Mouse (Mus musculus) forebrain, embryonic 16.5 days (tissue): ENCODE measurements around the gene Polrmt. TPM values are rescaled to one million over a fixed set of nuclear protein-coding genes. Genes with fewer than 3 reads are reported as not detected.

Experiments
- ATAC-seq: fragments of 200-750 bp; cut with Nextera tagmentation; 2 replicates; pipeline ENCODE4 v1.8.0; 2017; ENCODE audit warnings: mild to moderate bottlenecking, moderate library complexity
- H3K27ac ChIP-seq: fragments of 300-500 bp; sonication (generic); 2 replicates; pipeline ENCODE4 v1.5.1; 2014; ENCODE audit warnings: low read length, control low read depth
- H3K27me3 ChIP-seq: fragments of 300-500 bp; sonication (generic); replicated peaks from 2 replicates; pipeline ENCODE4 v1.6.1; 2014; ENCODE audit warnings: low read length; ENCODE audit not compliant: control insufficient read depth, insufficient read depth
- H3K36me3 ChIP-seq: fragments of 300-500 bp; sonication (generic); 2 replicates; pipeline ENCODE4 v1.6.1; 2014; ENCODE audit not compliant: control insufficient read depth, insufficient read depth
- H3K4me1 ChIP-seq: fragments of 300-500 bp; sonication (generic); replicated peaks from 2 replicates; pipeline ENCODE4 v1.6.1; 2014; ENCODE audit warnings: low read length; ENCODE audit not compliant: control insufficient read depth, insufficient read depth
- H3K4me2 ChIP-seq: fragments of 300-500 bp; sonication (generic); 2 replicates; pipeline ENCODE4 v1.6.1; 2014; ENCODE audit warnings: mild to moderate bottlenecking, low read length, control low read depth
- H3K4me3 ChIP-seq: fragments of 300-500 bp; sonication (generic); replicated peaks from 2 replicates; pipeline ENCODE4 v1.5.1; 2014; ENCODE audit warnings: mild to moderate bottlenecking, low read length, control low read depth
- H3K9ac ChIP-seq: fragments of 300-500 bp; sonication (generic); replicated peaks from 2 replicates; pipeline ENCODE4 v1.6.1; 2014; ENCODE audit warnings: low read depth, low read length, control low read depth
- H3K9me3 ChIP-seq: fragments of 300-500 bp; sonication (generic); 2 replicates; pipeline ENCODE4 v1.6.1; 2016; ENCODE audit warnings: low read length; ENCODE audit not compliant: control insufficient read depth
- WGBS: fragments of 180-500 bp; shearing (Covaris S2); extraction: QIAGEN DNeasy Blood & Tissue Kit; methylation state at CpG from one replicate; pipeline ENCODE4 v1.1.7; 2014; 5-methylcytosine and 5-hydroxymethylcytosine counted together
- polyA plus RNA-seq: library from polyadenylated mRNA; unstranded; fragments of >200 nt; fragmentation: Nextera tagmentation; extraction: Ambion mirVana; gene quantifications from 2 replicates; pipeline ENCODE4 v1.2.1, GENCODE M21; 2015

Polrmt gene
- polyA plus RNA-seq, 1 experiment from 2014 or later = 50.0 TPM

DNA sequence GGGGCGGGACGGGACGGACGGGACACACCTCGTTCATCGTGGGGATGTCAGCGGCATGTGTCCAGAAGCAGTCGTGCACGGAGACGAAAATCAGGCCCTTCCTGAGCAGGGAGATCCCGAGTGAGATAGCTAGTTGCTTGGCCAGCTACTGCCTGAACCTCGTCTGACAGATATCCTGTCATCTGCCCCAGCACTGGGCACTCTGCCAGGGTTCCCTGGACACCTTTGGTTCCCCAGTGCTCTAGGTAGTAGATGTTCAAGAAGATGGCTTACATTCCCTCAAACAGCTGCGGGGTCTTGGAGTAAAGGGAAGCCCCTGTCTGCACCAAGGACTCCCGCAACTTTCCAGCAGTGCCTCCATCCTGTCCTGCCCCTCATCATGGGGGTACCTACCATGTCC lies 9.7 kb downstream of the Polrmt start:
- no peak overlapping the region for H3K27ac ChIP-seq
- peaks cover 62% of the 10 kb centered on the region for H3K36me3 ChIP-seq
- H3K9ac ChIP-seq = no peak overlapping the region
- WGBS = 90% methylated on average over 14 of the region's 14 CpGs
- no peaks in the 10 kb centered on the region for H3K4me1 ChIP-seq
- H3K27me3 ChIP-seq = peaks cover 2% of the 10 kb centered on the region
- peaks cover 28% of the 10 kb centered on the region for H3K9me3 ChIP-seq
- no peak for ATAC-seq
- no peak overlapping the region for H3K4me2 ChIP-seq
- H3K4me3 ChIP-seq = no peak overlapping the region

GRCm38 (mm10) chr10:79735361-79735760 lies 11.0 kb downstream of the Polrmt start:
- Histone ChIP-seq H3K4me3 (no peak overlapping the region), H3K4me1 (no peaks in the 10 kb centered on the region), H3K27ac (no peak overlapping the region), H3K36me3 (peaks cover 49% of the 10 kb centered on the region), H3K27me3 (peaks cover 2% of the 10 kb centered on the region), H3K9me3 (peaks cover 26% of the 10 kb centered on the region), H3K4me2 (no peak overlapping the region), H3K9ac (no peak overlapping the region)
- no peak for ATAC-seq
- WGBS = 26% methylated on average over 51 of the region's 52 CpGs

DNA sequence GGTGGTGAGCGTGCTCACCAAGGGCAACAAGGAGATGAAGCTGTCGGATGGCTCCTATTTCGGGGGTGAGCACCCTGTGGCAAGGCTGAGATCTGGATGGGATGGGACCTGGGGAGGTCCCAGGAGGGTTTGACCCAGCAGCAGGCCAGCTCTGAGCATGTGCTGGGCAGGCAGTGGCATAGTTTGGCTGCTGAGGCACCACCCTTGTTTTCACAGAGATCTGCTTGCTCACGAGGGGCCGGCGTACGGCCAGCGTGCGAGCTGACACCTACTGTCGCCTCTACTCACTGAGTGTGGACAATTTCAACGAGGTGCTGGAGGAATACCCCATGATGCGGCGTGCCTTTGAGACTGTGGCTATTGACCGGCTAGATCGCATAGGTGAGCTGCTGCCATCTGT lies 12.5 kb downstream of the Polrmt start:
- H3K36me3 ChIP-seq = peaks cover 33% of the 10 kb centered on the region
- H3K27me3 ChIP-seq = peaks cover 2% of the 10 kb centered on the region
- no peak for ATAC-seq
- H3K9me3 ChIP-seq = peaks cover 14% of the 10 kb centered on the region; the same call in 1 of the 2 replicates
- WGBS = 96% methylated on average over 15 of the region's 15 CpGs
- no peak overlapping the region for H3K4me2 ChIP-seq
- no peaks in the 10 kb centered on the region; the same call in 1 of the 2 replicates for H3K4me1 ChIP-seq
- no peak overlapping the region for H3K27ac ChIP-seq
- H3K4me3 ChIP-seq = no peak overlapping the region
- H3K9ac ChIP-seq = no peak overlapping the region

GRCm38 (mm10) chr10:79732500-79732899 lies 13.9 kb downstream of the Polrmt start:
- no peak overlapping the region for H3K4me3 ChIP-seq
- peaks cover 2% of the 10 kb centered on the region for H3K27me3 ChIP-seq
- H3K36me3 ChIP-seq = peaks cover 20% of the 10 kb centered on the region
- H3K4me2 ChIP-seq = no peak overlapping the region
- WGBS = 100% methylated on average over 1 of the region's 1 CpGs
- ATAC-seq = no peak
- peaks cover 4% of the 10 kb centered on the region; the same call in 1 of the 2 replicates for H3K9me3 ChIP-seq
- H3K9ac ChIP-seq = no peak overlapping the region
- H3K4me1 ChIP-seq = no peaks in the 10 kb centered on the region; the same call in 1 of the 2 replicates
- H3K27ac ChIP-seq = no peak overlapping the region

- Histone ChIP-seq H3K4me1 (no peaks in the 10 kb centered on the region; the same call in 1 of the 2 replicates), H3K27ac (no peak overlapping the region), H3K27me3 (no peaks in the 10 kb centered on the region), H3K36me3 (no peaks in the 10 kb centered on the region; the same call in 1 of the 2 replicates), H3K9ac (no peak overlapping the region), H3K4me3 (no peak overlapping the region), H3K4me2 (no peak overlapping the region), H3K9me3 (no peaks in the 10 kb centered on the region)
- 64% methylated on average over 13 of the region's 13 CpGs for WGBS
- peak; percentile 52 for ATAC-seq
Measured at GRCm38 (mm10) chr10:79729357-79729965, 16.9 kb downstream of the Polrmt start.

DNA sequence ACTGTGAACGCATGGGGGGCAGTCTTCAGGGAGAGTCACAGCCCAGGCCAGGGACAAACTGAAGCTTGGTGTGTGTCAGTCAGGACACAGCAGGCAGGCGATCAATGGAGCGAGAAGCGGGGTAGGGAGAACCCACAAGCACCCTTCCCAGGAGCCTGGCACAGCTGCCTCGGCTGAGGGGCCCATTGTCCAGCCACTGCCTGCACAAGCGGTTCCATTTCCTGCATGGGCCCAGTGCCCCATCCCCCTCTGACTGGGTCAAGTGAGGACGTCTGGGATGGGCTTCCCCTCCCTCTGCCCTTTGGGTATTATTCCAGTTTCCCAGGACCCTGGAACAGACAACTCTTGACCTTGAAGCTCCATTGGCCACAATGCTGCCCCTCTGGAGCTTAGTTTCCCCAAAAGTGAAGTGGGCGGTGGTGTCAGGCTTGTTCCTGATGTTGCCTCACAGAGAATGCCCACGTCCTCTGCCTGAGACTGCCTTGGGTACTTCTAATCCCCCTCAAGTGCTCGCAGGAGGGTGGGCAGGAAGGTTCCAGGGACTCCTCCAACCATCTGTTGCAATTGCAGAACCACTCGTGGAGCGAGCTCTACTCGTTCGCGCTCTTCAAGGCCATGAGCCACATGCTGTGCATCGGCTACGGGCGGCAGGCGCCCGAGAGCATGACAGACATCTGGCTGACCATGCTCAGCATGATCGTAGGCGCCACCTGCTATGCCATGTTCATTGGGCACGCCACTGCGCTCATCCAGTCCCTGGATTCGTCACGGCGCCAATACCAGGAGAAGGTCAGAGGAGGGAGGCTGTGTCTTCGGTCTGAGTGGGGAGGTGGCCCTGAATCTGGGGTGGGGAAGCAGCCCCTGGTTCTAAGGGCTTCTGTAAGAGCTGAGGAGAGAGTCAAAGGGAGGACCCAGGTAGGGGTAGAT lies 17.8 kb downstream of the Polrmt start:
- Histone ChIP-seq H3K4me1 (no peaks in the 10 kb centered on the region; the same call in 1 of the 2 replicates), H3K36me3 (no peaks in the 10 kb centered on the region; the same call in 1 of the 2 replicates), H3K27me3 (no peaks in the 10 kb centered on the region), H3K27ac (no peak overlapping the region), H3K4me2 (no peak overlapping the region), H3K9ac (no peak overlapping the region), H3K9me3 (no peaks in the 10 kb centered on the region), H3K4me3 (no peak overlapping the region)
- WGBS = 75% methylated on average over 28 of the region's 28 CpGs
- ATAC-seq = no peak

- Histone ChIP-seq H3K4me2 (no peak overlapping the region), H3K4me1 (no peaks in the 10 kb centered on the region; the same call in none of the 2 replicates), H3K9ac (no peak overlapping the region), H3K27ac (no peak overlapping the region), H3K9me3 (no peaks in the 10 kb centered on the region), H3K4me3 (no peak overlapping the region), H3K27me3 (no peaks in the 10 kb centered on the region; the same call in 1 of the 2 replicates), H3K36me3 (no peaks in the 10 kb centered on the region)
- 34% methylated on average over 11 of the region's 11 CpGs for WGBS
- no peak for ATAC-seq
Measured at GRCm38 (mm10) chr10:79726090-79726489, 20.3 kb downstream of the Polrmt start.

DNA sequence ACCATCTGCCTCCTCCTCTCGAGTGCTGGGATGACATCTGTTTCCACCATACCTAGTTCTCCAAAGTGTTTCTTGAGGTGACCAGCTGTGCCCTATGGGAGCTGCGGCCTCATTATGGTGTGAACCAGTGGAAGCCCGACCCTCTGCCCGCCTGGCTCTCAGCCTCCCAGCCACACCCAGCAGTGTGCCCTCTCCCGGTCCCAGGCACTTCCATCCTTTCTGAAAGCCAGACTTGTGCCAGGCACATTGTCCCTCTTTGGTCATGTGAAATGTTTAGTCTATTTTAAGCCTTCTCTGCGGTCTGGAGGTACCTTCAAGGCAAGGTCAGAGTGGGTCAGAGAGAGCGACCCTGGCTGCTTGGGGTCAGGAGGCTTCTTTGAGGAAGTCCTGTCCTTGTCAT lies 22.7 kb downstream of the Polrmt start:
- H3K36me3 ChIP-seq = no peaks in the 10 kb centered on the region
- no peak overlapping the region for H3K4me2 ChIP-seq
- H3K4me1 ChIP-seq = no peaks in the 10 kb centered on the region; the same call in 1 of the 2 replicates
- no peaks in the 10 kb centered on the region; the same call in none of the 2 replicates for H3K27me3 ChIP-seq
- WGBS = 91% methylated on average over 7 of the region's 7 CpGs
- no peak overlapping the region for H3K4me3 ChIP-seq
- no peak for ATAC-seq
- no peak overlapping the region for H3K9ac ChIP-seq
- H3K9me3 ChIP-seq = no peaks in the 10 kb centered on the region
- no peak overlapping the region for H3K27ac ChIP-seq

GRCm38 (mm10) chr10:79723047-79723446 lies 23.3 kb downstream of the Polrmt start:
- 55% methylated on average over 6 of the region's 6 CpGs for WGBS
- Histone ChIP-seq H3K27me3 (peaks cover 5% of the 10 kb centered on the region), H3K9me3 (no peaks in the 10 kb centered on the region), H3K4me1 (no peaks in the 10 kb centered on the region; the same call in 1 of the 2 replicates), H3K27ac (no peak overlapping the region), H3K4me2 (no peak overlapping the region), H3K9ac (no peak overlapping the region), H3K4me3 (no peak overlapping the region), H3K36me3 (no peaks in the 10 kb centered on the region)
- ATAC-seq = peak; percentile 49; the same call in 1 of the 2 replicates
